Mouse (Mus musculus) liver, postnatal 0 days (tissue): ENCODE measurements at regions not wholly inside any gene's neighbourhood (a gene's known extent, or its start where the extent isn't known, plus 50 kb on each side); places are given as distances from the start of the nearest gene placed in this dataset.

ENCODE experiments used
- ATAC-seq: fragments of 200-750 bp; cut with Nextera tagmentation; 2 replicates; pipeline ENCODE4 v1.8.0; 2017; ENCODE audit warnings: mild to moderate bottlenecking, moderate library complexity
- DNase-seq: peaks from one replicate; pipeline ENCODE4 v3.0.0-alpha.2; 2016
- H3K27ac ChIP-seq: fragments of 300-500 bp; sonication (generic); 2 replicates; pipeline ENCODE4 v1.5.1; 2014; ENCODE audit warnings: antibody characterized with exemption, moderate library complexity, mild to moderate bottlenecking, low read depth
- H3K27me3 ChIP-seq: fragments of 300-500 bp; sonication (generic); 2 replicates; pipeline ENCODE4 v1.6.1; 2014; ENCODE audit warnings: low read length, control low read depth, mixed read lengths; ENCODE audit not compliant: insufficient read depth
- H3K36me3 ChIP-seq: fragments of 300-500 bp; sonication (generic); replicated peaks from 2 replicates; pipeline ENCODE4 v1.6.1; 2014; ENCODE audit warnings: mild to moderate bottlenecking, control low read depth, low read length, moderate library complexity, mixed read lengths; ENCODE audit not compliant: insufficient read depth
- H3K4me1 ChIP-seq: fragments of 300-500 bp; sonication (generic); 2 replicates; pipeline ENCODE4 v1.6.1; 2014; ENCODE audit warnings: antibody characterized with exemption, mild to moderate bottlenecking, control low read depth; ENCODE audit not compliant: insufficient read depth
- H3K4me2 ChIP-seq: fragments of 300-500 bp; sonication (generic); 2 replicates; pipeline ENCODE4 v1.6.1; 2014; ENCODE audit warnings: low read depth, mild to moderate bottlenecking, low read length, moderate library complexity, mixed read lengths
- H3K4me3 ChIP-seq: fragments of 300-500 bp; sonication (generic); 2 replicates; pipeline ENCODE4 v1.5.1; 2014; ENCODE audit warnings: low read depth, low read length
- H3K9ac ChIP-seq: fragments of 300-500 bp; sonication (generic); replicated peaks from 2 replicates; pipeline ENCODE4 v1.6.1; 2014; ENCODE audit warnings: mild to moderate bottlenecking, moderate library complexity
- H3K9me3 ChIP-seq: fragments of 300-500 bp; sonication (generic); 2 replicates; pipeline ENCODE4 v1.6.1; 2016; ENCODE audit warnings: mild to moderate bottlenecking, control low read depth, low read length, mixed read lengths
- CTCF ChIP-seq: sonication (generic); IDR thresholded peaks from 2 replicates; pipeline ENCODE4 v1.5.1; 2016; ENCODE audit warnings: antibody characterized with exemption, low read depth
- EP300 ChIP-seq: IDR thresholded peaks from 2 replicates; pipeline ENCODE4 v1.6.1; 2016; ENCODE audit warnings: antibody characterized with exemption, low read depth, mild to moderate bottlenecking
- WGBS: fragments of 180-500 bp; shearing (Covaris S2); extraction: QIAGEN DNeasy Blood & Tissue Kit; methylation state at CpG from one replicate; pipeline ENCODE4 v1.1.7; 2014; ENCODE audit not compliant: insufficient replicate concordance; 5-methylcytosine and 5-hydroxymethylcytosine counted together

DNA sequence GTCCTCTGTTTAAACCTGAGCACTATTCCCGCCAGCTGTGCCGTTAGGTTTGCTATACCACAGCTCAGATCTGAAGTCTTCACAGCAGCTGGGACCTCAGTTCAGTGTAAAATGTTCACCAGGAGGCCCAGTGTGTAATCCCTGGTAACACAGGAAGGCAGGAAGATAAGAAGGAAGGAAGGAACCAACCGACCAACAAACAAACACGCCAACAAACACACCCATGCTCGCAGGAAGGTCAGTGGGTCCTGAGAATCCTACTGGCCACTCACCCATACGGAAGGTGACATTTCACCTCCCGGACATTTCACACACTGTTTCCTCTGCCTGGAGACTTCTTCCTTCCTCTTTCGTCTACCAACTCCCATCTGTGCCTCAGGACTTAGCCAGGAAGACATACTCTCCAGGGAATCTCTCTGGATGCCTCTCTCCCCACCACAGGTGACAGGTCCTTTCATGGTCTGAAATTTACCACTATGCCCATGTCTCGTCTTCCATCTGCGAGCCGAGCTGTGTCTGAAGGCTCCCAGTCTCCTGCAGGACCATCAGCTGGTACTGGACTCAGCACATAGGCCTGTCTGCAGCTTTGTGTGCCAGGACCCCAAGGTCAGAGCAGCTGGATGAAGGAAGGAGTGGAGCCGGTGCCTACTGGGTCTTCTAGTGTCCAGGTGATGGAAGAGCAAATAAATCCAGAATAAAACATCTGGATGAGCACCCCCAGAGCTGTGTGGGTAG lies 61.1 kb upstream of the Xpa start:
- Histone ChIP-seq H3K4me3 (no peak overlapping the region), H3K27me3 (0 out of 2 replicates have a peak, but pooled peaks cover 2% of the 10 kb centered on the region), H3K9ac (no peak overlapping the region), H3K27ac (0 out of 2 replicates have a peak overlapping the region, but pooled peaks have one; percentile 24), H3K36me3 (no peaks in the 10 kb centered on the region), H3K9me3 (no peaks in the 10 kb centered on the region), H3K4me2 (no peak overlapping the region), H3K4me1 (no peaks in the 10 kb centered on the region)
- ATAC-seq (no peak; the same call in 1 of the 2 replicates), DNase-seq (no peak)
- TF ChIP-seq EP300 (no peak), CTCF (no peak)
- 45% methylated on average over 12 of the region's 12 CpGs for WGBS

DNA sequence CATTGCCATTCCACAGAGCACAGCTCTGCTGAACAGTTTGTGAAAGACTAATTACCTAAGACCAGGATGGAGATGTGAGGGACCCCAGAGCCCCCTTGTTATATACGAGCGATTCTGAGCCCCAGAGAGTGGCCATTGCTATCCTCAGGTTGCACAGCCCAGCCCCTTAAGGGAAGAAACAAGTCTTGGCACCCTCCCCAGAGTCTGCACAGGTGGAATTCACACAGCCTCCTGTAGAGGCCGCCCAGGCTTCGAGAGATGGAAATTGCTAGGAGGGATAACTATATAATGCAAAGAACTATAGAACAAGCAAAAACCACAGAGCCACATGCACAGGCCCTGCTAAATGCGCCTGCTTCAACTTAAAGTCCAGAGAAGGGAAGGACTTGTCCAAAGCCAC lies 62.7 kb upstream of the Xpa start:
- Histone ChIP-seq H3K27me3 (0 out of 2 replicates have a peak, but pooled peaks cover 2% of the 10 kb centered on the region), H3K36me3 (no peaks in the 10 kb centered on the region), H3K4me2 (no peak overlapping the region), H3K4me1 (no peaks in the 10 kb centered on the region), H3K9ac (no peak overlapping the region), H3K9me3 (no peaks in the 10 kb centered on the region), H3K27ac (no peak overlapping the region), H3K4me3 (no peak overlapping the region)
- no peak for DNase-seq
- TF ChIP-seq EP300 (no peak), CTCF (no peak)
- no peak for ATAC-seq
- 57% methylated on average over 5 of the region's 5 CpGs for WGBS

DNA sequence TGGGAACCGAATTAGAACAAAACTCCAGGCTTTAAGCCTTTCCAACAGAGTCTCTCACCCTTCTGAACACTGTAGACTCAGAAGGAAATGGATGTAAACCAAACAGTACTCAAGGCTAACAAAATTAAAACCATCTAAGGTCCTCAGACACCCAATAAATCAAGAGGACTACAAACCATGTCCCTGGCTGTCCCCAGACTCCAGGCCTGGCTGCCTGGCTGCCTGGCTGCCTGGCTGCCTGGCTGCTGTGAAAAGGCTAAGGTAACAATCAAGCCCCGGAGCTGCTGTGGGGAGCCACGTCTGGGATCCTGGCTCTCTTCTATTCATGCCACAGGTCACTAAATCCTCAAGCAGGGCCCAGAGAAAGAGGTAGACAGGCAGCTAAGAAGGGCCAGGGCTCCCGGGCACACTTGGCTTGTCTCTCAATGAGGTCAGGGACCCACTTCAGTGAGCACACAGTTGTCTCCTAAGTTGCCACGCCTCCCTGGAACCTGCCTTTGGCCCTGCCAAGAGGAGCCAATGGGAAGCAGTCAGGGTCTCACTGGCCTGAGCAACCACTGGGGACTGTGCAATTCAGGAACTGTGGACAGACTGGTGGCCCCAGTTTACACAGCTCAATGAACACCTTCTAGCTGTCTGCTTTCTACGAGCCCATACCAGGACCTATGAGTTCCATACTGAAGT lies 72.6 kb upstream of the Xpa start:
- Histone ChIP-seq H3K36me3 (no peaks in the 10 kb centered on the region), H3K27ac (no peak overlapping the region), H3K4me1 (no peaks in the 10 kb centered on the region), H3K4me3 (no peak overlapping the region), H3K4me2 (no peak overlapping the region), H3K9me3 (no peaks in the 10 kb centered on the region), H3K27me3 (0 out of 2 replicates have a peak, but pooled peaks cover 2% of the 10 kb centered on the region), H3K9ac (no peak overlapping the region)
- 48% methylated on average over 6 of the region's 6 CpGs for WGBS
- no peak for TF ChIP-seq EP300
- TF ChIP-seq CTCF: no peak
- ATAC-seq (no peak), DNase-seq (no peak)

DNA sequence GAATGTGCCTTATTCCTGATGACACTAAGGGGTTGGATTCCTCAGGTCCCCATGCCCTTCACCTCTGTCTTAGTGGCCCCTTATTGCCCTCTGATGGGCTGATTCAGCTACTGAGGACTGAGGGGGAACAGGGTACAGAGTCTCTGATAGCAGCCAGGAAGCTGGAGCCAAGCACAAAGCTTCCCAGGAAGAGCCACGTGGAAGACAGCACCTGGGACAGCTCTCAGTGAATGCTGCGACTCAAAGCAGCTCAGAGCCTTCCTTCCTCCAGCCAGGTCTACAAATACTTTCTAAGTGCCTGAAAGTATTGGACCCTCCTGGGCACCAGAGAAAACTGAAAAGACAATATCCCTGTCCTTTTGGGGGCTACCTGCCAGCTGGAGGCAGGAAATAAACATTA lies 72.3 kb upstream of the Foxe1 start:
- WGBS: 6% methylated on average over 2 of the region's 2 CpGs
- no peak for ATAC-seq

DNA sequence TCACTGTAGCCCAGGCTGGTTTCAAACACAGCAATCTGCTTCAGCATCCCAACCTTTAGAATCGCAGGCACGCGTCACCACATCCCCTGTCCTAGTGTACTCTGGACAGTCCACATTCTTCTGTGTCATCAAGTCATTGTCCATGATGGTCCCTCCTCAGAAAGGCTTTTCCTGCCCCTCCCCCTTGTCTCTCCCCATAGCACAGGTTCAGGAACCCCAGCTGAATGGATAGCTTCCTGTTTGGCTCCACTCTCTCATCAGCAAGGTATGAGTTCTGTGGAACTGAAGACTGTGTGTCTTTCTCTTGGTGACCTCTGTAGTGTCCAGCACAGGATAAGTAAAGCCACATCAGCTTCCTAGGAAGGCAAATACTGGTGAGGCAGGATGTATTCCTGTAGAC lies 67.6 kb upstream of the Foxe1 start:
- no peak overlapping the region for H3K4me3 ChIP-seq
- H3K27ac ChIP-seq: no peak overlapping the region
- H3K27me3 ChIP-seq: peaks cover 4% of the 10 kb centered on the region; the same call in 1 of the 2 replicates
- no peak overlapping the region for H3K9ac ChIP-seq
- peaks cover 7% of the 10 kb centered on the region; the same call in 1 of the 2 replicates for H3K4me1 ChIP-seq
- no peak for DNase-seq
- ATAC-seq: no peak
- H3K4me2 ChIP-seq: no peak overlapping the region
- WGBS: 80% methylated on average over 3 of the region's 3 CpGs
- no peaks in the 10 kb centered on the region for H3K36me3 ChIP-seq
- H3K9me3 ChIP-seq: no peaks in the 10 kb centered on the region
- TF ChIP-seq EP300: no peak
- no peak for TF ChIP-seq CTCF

More for the DNA sequence above, 72.3 kb upstream of the Foxe1 start:
- 0 out of 2 replicates have a peak, but pooled peaks cover 2% of the 10 kb centered on the region for H3K27me3 ChIP-seq
- H3K36me3 ChIP-seq: no peaks in the 10 kb centered on the region
- no peaks in the 10 kb centered on the region for H3K4me1 ChIP-seq
- H3K27ac ChIP-seq: no peak overlapping the region
- H3K4me2 ChIP-seq: no peak overlapping the region
- no peaks in the 10 kb centered on the region for H3K9me3 ChIP-seq
- DNase-seq: no peak
- TF ChIP-seq EP300 (no peak), CTCF (no peak)
- no peak overlapping the region for H3K9ac ChIP-seq
- H3K4me3 ChIP-seq: no peak overlapping the region

DNA sequence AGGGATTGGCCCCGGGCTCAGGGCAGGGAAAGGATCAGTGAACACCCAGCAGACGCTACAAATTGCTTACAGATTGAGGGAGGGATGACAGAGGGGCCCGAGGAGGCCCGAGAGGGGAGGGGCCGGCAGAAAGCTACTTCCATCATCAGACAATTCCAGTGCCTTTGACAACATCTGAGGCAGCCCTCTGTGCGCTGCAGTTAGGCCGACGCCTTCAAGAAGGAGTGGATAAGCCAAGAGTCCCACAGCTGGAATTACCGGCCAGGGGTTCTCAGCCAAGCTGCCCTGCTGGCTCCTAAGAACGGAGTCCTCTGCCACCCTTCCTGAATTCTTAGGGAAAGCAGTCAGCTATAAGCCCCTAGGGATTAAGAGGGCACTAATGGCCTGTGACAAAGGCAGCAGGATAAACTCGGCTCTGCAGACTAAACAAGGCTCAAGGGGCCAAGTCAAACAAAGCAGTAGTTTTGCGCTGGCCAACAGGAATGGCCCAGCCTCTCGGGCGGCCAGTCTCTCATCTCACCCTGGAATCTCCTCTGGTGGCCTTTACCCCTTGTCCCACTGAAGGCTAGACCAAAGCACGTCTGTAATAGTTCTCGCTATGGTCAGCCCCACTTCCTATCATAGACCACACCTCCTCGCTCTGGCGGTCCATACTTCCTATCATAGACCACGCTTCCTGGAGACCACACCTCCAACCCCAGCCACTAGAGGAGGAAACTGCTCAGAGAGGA lies 66.4 kb upstream of the Foxe1 start:
- Histone ChIP-seq H3K27ac (no peak overlapping the region), H3K9me3 (no peaks in the 10 kb centered on the region), H3K4me3 (no peak overlapping the region), H3K27me3 (peaks cover 2% of the 10 kb centered on the region; the same call in 1 of the 2 replicates), H3K4me2 (no peak overlapping the region), H3K9ac (no peak overlapping the region), H3K36me3 (no peaks in the 10 kb centered on the region), H3K4me1 (peaks cover 7% of the 10 kb centered on the region; the same call in 1 of the 2 replicates)
- DNase-seq (no peak), ATAC-seq (peak; percentile 41; the same call in 1 of the 2 replicates)
- WGBS: 16% methylated on average over 19 of the region's 19 CpGs
- TF ChIP-seq CTCF (no peak), EP300 (no peak)
